Mouse (Mus musculus) adrenal gland, postnatal 10 days (tissue): ENCODE data around the gene F2r. TPM values are rescaled to one million over a fixed set of nuclear protein-coding genes. Genes with fewer than 3 reads are reported as not detected.
A peak's percentile ranks its signal among the peaks of the same experiment; 100 is the strongest.

Experiments
- DNase-seq: peaks from one replicate; pipeline ENCODE4 v3.0.0; 2021; ENCODE audit warnings: mixed read lengths
- total RNA-seq, 2 experiments: library from RNA; stranded (reverse); gene quantifications; 2 replicates each; pipeline ENCODE4 v1.2.3; 2021

F2r gene
- total RNA-seq, 2 experiments from 2014 or later, result 61.1 to 81.8 TPM

DNA sequence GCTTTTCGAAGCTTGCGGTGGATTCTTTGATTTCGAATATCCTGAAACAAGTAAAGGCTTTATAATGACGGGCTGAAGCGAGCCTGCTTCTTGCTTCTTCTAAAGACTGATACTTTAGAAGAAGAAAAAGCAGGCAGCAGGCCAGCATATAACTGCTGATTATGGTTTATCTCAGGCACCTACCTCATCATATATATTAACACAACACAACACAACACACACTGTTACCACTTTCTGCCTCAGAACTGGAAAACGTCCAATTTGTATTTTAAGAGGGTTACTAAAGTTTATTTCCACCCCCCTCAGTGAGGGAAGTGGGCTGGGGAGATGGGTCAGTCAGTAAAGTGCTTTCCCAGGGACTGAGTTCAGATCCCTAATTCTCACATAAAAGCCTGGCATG is 13.9 kb upstream of the F2r start:
- no peak for DNase-seq

DNA sequence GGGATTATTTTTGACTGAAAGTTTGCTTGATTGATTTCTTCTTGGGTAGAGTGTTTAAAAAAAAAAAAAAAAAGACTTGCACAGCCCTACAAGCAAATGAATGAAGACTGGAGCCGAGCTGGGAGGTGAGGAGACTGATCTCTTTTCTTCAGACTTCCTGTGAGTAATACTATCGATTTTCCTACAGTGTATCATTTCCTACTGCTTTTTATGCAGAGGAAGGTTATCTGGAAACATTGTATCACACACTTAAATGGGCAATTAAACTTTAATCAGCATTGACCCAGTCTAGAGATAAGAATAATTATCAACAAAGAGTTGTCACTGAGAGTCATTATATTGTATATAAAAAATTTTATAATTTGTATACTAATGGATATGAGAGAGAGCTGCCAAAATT is 12.5 kb upstream of the F2r start:
- DNase-seq, result no peak

DNA sequence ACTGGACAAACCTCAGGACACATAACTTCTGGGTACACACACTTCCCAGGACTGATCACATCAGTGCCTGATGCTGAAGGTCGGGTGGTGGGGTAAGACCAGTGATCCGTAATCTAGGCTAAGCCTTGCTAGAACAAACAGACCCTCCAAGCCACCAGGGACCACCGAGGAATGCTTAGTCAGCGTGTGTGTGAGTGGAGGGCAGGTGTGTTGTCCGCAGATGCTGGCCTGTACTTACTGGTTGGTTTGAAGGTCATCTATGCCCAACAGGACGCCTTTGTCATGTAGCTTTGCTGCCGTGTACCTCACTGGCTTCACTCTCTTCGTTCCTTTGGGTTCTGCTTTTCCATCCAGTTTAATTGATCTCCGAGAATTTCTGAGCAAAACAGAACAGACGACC is 11.5 kb upstream of the F2r start:
- no peak for DNase-seq

DNA sequence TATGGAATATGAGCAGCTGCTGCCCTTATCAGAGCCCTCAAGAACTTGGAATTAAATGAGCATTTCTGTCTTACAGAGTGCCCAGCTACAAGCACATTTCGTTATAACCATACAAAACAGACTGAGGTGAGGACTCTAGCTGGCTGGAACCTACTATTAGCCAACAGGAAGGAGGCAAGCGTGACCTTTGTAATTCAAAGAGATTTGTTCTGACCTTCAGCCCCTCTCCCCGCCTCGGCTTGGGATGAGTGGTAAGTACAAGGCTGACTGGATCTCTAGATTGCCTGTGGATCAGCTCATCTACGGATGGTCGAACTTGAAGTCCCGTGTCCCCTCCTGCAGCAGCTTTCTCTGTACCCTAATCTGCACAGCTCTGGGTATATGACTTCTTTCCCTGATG is 8.4 kb upstream of the F2r start:
- DNase-seq, result no peak

DNA sequence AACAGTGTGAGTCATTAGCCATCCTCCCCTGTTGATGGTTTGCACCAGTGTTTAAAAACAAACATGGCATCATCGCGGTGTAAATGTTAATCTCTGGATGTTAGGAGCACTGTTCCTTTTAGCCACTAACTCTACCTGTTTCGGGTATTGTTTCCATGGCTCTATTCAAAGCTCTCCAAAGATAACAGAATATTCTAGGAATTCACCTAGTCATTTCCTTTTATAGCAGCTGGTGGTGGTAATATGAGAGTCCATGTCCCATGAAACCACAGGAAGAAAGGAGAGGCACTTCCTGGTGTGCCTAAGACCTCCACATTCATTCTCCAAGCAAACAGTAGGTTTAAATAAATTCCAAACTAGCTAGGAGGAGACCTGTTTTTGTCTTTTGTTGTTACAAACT is 4.8 kb upstream of the F2r start:
- DNase-seq, result no peak

DNA sequence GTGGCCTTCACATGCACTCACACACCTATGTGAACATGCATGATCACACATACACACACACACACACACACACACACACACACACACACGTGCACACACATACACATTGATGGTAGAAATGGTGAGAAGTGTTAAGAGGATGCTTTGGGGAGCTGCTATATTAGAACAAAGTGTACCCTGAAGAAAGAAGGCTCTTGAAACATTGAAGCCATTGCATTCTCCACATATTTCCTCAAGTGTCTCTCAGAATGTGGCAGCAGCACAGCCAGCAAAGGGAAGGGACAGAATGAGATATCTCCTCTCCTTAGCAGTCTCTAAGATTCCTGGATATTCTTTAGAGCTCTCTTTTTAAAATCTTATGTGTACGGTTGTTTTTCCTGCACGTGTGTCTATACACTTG is 3.3 kb upstream of the F2r start:
- no peak for DNase-seq

DNA sequence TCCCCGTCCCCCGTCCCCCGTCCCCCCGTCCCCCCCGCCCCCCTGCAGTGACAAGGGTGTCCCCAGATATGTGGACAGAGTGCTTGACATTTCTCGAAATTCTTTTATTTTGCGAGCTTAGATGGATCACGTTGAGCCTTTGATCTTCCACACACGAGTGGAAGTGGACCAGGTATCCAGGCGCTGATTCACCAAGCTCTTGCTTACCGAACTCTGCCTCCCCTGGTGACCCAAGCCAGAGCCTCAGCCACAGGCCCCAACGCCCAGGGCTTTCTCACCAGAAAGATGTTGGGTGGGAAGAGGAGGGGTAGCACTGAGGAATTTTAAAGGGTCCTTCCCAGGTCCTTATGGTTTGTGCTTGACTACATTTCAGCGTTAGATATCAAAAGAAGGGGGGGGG is 572 bp upstream of the F2r start:
- no peak for DNase-seq

DNA sequence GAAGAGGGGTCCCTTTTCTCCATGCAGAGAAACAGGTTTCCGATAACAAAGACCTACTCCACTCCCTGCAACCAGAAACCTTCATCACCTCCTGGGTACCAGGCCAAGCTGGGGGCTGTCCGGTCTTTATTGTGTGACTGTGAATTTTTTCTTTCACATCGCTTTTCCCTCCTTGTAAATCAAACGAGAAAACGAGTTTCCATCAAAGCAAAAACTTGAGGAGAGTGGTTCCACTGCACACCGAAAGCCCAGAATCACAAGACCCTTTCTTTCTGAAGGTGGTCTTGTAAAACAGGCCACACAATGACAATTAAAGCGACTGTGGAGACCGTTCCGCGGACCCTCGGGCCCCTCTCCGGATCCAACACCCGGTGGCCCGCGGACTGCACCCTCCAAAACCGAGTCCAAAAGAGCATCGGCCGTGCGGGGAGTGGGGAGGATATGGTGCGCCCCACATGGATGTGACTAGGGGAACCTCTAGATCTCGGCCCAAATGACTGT is 566 bp downstream of the F2r start:
- peak; percentile 37 for DNase-seq

DNA sequence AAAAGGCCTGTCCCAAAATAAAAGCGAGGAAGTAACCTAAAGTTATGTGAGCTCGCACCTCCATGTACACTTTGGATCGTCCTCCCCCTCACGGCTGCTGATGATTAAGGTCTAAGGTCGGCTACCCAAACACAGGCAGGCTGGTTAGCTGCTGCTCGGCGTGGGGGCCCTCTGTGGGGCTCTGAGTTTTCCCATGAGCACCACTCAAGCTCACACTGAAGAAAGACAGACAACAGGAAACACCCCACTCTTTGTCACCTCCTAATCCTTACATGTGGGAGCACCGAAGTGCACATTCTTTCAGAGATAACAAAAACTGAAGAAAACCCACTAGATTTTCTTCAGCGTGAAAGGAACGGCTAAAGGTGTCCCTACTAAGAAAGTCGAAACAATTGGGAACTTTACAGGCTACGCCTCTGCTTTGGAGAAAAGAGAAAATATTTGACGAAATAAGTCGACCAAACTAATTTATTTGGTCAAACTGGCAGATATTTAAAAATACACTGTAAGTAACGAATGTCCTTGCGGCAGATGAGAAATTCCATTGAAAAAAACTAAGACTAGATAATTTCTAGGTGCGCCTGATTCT is 1.1 kb downstream of the F2r start:
- DNase-seq, result no peak

DNA sequence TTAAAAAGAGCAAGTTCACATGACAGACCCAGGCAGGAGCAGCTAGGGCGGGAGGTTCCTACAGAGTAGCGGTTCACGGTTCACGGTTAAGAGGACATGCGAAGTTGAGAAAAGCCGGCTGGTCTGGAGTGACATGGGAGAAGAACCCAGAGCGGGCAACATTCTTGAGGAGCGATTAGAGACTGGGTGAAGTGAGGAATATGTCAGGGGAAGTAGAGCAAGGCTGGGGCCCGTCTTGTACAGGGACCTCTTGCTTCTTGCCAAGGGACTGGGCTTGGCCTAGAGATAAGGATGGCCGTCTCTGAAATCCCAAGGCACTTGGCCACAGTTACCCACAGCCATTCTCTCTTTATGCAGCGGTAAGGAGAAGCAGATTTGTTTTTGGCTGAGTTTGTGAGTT is 1.8 kb downstream of the F2r start:
- no peak for DNase-seq

DNA sequence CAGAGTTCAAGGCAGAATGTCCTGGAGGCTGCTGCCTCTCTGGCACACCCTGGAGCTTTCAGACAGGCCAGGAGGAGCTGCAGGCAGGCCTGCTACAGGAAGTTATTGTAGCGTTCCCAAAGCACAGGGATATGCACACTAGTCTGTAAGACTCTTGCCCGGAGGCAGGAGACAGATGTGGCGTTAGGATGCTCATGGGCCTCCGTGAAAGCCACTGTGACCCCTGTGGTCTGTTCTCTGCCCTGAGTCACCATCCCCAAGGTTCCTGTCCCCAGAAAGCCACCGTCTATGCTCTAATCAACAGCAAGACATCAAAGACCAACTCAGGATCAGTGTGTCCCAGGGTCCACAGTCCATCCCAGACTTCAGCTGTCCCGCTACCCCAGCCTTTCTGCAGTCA is 3.5 kb downstream of the F2r start:
- no peak for DNase-seq

DNA sequence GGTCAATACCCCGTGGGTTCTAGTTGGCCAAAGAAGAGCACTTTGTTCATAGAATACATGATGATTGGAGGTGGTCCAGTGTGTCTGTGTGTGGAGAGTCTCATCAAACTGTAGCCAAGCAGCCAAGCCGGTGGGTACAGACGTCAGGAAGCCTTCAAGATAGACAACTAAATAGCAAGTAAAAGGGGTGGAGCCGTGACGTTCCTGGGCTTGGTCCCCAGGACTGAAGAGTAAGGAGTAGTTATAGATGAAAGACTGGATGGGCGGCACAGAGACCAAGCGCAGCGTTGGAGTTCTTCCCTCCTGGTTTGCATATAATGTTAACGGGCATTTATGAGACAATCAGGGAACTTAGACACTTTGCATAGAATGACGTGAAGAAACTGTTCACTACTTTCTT is 6.0 kb downstream of the F2r start:
- no peak for DNase-seq

DNA sequence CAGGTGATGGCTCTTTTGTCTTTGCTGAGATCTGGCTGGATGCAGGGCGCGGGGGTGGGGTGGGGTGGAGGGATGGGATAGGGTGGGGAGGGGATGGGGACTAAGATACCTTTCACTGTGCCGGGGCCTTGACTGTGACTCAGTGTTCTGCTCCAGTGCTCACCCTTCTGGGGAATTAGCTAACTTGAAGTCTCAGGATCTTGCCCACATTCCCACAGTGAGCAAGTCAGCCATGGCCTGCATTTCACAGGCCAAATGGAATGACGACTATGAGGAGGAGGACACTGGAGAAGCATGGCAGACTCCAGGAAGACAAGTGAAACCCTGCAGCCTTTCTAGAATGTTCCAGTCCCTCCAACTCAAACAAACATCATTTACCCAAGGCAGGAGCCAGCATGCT is 6.5 kb downstream of the F2r start:
- DNase-seq, result no peak

DNA sequence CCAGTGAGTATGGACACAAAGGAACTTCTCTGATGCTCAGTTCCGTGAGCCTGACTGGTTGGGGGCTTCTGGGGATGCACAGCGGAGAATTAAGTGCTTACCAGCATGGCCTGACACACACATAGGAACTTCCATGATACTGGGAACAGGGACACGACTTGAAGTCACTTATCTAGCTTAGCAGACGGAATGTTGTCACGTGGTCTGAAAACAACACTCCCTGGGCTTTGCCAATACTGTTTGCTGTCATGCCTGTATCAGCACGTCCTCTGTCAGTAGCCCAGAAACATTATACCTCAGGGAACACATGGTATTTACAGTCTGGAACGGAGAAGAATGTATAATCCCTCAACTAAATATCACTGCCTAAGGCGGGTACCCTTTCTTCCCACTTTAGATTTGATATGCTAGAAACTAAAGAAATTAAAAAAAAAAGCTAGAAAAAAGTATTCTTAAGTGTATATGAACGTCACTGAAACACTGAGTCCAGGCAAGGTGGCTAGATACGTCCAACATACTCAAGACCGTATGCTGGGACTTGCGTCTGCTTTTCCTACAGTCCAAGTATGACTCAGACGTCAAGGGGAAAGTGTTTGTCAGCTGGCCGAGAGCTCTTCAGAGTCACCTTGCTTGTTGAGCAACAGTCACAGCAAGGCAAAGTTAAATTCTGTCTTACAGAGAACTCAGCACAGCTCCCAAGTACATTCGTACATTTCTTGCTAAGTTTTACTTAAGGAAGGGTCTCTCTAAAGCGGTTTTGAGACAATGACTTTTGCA is 7.3 kb downstream of the F2r start:
- DNase-seq, result peak; percentile 38

DNA sequence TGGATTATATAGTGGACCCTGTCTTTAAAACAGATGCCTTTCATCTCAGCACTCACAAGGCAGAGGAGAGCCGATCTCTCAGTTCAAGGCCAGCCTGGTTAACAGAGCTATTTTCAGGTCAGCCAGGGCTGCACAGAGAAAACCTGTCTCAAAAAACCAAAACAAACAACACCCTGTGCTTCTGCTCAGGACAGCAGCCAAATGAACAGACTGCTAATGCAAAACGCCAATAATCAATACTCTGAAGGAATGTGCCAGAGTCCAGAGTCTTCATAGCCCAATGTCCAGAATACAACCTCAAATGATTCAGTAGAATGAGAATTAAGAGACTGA is 9.2 kb downstream of the F2r start:
- no peak for DNase-seq

DNA sequence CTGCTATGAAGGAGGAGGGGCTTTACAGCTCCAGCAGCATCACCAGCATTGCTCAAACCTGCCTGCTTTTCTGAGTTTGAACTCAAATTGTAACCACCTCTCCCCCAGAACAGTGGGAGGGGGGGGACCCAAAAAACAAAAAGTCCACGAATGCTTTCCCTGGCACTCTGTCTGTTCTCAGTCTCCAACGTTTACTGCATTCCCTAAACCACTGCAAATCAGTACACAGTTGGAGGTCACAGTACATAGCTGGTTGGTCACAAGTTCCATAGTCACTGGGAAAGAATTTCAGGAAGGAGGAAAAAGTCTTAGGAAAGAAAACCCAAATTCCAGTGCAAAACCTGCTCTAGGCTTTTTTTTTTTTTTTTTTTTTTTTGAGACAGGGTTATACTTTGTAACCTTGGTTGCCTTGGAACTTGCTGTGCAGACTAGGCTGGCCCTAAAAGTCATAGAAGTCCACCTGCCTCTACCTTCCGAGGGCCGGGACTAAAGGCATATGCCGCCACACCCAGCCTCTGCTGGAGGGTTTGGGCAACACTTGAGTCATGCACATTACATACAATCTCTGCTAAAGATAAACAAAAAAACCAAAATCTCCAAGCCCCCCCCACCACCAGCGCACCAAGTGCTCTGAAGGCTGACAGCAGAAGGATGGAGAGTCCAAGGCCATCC is 9.7 kb downstream of the F2r start:
- DNase-seq, result no peak

DNA sequence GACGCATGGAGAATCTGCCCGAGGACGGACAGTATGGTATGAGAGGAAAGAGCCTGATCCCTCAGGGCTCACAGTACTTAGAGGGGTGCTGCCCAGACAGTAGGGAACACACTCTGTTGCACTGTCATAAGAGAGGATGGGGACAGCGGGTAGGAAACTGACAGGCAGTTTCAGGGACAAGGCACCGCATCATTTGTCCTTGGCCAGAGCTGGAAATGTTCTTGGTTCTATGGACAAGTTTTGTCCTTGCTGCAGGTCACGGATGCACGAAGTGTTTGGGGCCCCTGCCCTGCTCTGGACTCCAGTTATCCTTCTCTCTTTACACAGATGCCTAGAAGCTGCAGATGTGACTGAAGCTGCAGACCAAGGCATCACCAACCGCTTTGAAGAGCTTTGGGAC is 11.3 kb downstream of the F2r start:
- peak; percentile 36 for DNase-seq

DNA sequence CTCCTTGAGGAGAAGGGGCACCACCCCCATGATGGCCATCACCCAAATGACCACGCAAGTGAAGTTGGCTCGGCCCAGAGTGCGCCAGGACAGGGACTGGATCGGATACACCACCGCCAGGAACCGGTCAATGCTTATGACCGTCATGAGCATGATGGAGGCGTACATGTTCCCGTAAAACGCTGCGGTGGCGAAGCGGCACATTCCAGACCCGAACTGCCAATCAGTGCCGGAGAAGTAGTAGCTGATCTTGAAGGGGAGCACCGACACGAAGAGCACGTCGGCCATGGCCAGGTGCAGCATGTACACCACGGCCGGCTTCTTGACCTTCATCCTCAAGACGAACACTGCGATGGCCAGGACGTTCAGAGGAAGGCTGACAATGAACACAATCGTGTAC is 14.0 kb downstream of the F2r start:
- no peak for DNase-seq

DNA sequence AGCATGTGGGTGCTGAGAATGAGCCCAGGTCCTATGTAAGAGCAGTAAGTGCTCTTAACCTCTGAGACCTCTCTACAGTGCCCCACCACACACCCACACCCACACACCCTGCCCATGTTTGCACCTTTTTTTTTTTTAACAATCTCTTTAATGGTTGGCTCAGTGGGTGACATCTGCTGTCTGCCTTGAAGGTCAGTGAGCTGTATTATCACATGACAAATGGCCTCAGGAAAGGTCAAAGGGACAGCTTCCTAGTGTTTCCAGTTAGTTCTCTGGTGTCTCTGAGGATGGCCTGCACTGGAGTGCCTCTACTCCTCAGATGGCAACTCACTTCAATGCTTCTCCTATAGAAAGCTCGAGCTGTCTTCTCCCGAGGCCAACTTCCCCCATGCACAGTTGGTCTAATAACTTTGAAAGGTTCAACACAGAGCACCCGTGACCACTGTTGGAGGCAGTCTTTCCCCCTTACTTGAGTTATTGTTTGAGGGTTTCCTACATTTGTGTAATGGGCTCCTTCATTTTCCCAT is 18.4 kb downstream of the F2r start:
- no peak for DNase-seq

DNA sequence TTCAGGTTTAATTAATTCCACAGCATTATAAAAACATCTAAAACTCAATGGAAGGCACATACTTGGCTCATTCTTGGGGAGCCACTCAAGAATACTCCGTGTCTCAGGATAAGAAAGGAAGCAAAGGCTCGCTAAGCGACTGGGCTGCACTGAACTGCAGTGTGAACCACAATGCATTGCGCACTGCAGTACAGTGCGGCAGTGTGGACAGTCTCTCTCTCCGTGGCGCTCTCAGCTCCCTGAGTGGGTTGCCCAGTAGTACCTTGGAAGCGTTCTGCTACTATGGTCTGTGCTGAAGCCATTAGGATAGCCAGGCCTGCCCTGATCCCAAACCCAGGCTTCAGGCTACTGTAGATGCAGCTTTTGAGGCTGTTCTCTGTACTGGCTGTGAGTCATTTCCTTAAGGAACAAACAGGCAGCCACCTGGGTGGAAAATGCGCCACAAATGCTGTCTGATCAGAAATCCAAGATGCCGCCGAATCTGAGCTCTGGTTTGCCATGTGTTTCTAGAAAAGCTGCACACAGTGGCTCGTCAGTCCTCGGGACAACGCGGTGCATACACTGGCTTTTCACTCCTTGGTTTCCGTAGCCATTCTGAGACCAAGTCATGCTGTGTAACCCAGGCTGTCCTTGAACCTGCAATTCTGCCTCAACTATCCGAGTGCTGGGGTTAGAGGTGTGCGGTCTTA is 19.9 kb downstream of the F2r start:
- DNase-seq, result no peak

DNA sequence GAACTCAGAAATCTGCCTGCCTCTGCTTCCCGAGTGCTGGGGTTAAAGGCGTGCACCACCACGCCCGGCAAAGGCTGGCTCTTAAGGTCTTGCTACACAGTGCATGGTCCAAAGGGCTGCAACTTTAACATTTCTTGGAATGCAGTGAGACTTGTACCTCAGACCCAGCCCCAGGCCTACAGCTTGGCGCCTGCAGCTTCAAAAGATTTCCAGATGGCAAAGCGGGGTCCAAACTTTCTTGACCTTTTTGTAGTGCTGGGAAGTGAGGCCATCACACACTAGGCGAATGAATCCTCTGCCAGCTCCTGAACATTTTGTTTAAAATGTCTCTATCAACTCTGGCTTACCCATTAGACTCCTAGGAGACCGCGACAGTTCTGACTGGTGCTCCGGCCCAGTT is 20.7 kb downstream of the F2r start:
- no peak for DNase-seq

DNA sequence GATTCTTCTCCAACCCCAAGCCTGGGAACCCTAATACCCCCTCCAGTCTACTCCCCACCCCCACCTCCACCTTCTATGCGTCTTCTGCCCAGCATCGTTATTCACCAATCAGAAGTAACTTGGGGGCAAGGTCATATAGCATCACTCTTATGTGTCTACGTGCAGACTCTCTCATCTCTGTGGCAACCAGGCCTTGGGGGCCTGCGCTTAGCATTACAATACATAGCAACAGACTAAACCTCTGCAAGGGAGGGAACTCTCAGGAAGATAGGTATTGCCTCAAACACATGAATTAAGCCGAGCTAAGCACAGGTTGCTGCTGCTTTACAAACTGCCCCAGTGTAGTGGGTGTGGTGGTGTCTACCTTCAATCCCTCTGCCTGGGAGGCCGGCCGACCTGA is 21.6 kb downstream of the F2r start:
- DNase-seq, result no peak

DNA sequence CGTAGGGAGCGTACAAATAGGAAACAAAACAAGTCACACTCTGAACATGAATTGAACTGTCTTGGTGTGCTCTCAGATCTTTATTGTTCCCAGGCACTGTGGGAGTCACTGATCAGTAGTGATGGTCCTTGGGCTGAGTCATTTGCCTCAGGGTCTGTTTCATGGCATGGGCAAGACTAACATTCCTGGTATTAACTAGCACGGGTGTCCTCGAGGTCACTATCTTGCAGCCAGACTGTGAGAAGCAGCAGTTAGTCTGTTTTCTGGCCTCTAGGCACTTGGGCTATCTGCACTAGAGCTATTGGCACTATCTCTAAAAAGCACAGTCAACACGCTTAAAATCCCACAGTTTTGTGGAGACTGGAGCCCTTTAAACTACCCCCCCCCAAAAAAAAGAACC is 22.4 kb downstream of the F2r start:
- peak; percentile 30 for DNase-seq
